Mouse (Mus musculus): ENCODE measurements around the gene Clps. TPM values are rescaled to one million over a fixed set of nuclear protein-coding genes. Genes with fewer than 3 reads are reported as not detected.

Gene Clps
- not detected in 2 replicates for polyA plus RNA-seq (2016; fragmentation: Nextera tagmentation; extraction: Ambion mirVana)

GRCm38 (mm10) chr17:28560598-28560997 lies at the start of gene Clps:
TSS of gene Clps (minus strand) at chr17:28560766.
- no peaks in the 10 kb centered on the region for H3K36me3 ChIP-seq (replicated peaks)
- WGBS = 94% methylated on average over 4 of the region's 4 CpGs
- no peak within 1 kb of the TSS for H3K27ac ChIP-seq
- no peak for ATAC-seq (ENCODE audit: low FRiP score)
- no peak within 1 kb of the TSS for H3K4me3 ChIP-seq (replicated peaks)
- no peaks in the 10 kb centered on the region for H3K27me3 ChIP-seq
- no peak within 1 kb of the TSS for H3K9ac ChIP-seq
- H3K9me3 ChIP-seq = no peaks in the 10 kb centered on the region
- peaks cover 15% of the 10 kb centered on the region for H3K4me1 ChIP-seq
- no peak within 1 kb of the TSS for H3K4me2 ChIP-seq

GRCm38 (mm10) chr17:28609543-28609942 lies 49.0 kb upstream of the Clps start:
- no peak for ATAC-seq (ENCODE audit: low FRiP score)
- Histone ChIP-seq H3K27me3 (no peaks in the 10 kb centered on the region), H3K27ac (no peak overlapping the region), H3K4me1 (no peaks in the 10 kb centered on the region), H3K9ac (no peak overlapping the region), H3K9me3 (no peaks in the 10 kb centered on the region), H3K4me3 (replicated peaks) (no peak overlapping the region), H3K36me3 (replicated peaks) (peaks cover 42% of the 10 kb centered on the region), H3K4me2 (no peak overlapping the region)
- WGBS = 88% methylated on average over 3 of the region's 3 CpGs

GRCm38 (mm10) chr17:28601557-28602250 lies 41.1 kb upstream of the Clps start:
- Histone ChIP-seq H3K36me3 (replicated peaks) (peaks cover 91% of the 10 kb centered on the region), H3K9ac (no peak overlapping the region), H3K4me1 (no peaks in the 10 kb centered on the region), H3K27me3 (no peaks in the 10 kb centered on the region), H3K27ac (no peak overlapping the region), H3K4me3 (replicated peaks) (no peak overlapping the region), H3K9me3 (no peaks in the 10 kb centered on the region), H3K4me2 (no peak overlapping the region)
- no peak for ATAC-seq (ENCODE audit: low FRiP score)
- WGBS = 80% methylated on average over 9 of the region's 9 CpGs

- 88% methylated on average over 5 of the region's 5 CpGs for WGBS
- H3K9me3 ChIP-seq = no peaks in the 10 kb centered on the region
- no peaks in the 10 kb centered on the region for H3K27me3 ChIP-seq
- peaks cover 91% of the 10 kb centered on the region for H3K36me3 ChIP-seq (replicated peaks)
- no peak overlapping the region for H3K4me2 ChIP-seq
- no peak overlapping the region for H3K27ac ChIP-seq
- H3K4me3 ChIP-seq (replicated peaks) = no peak overlapping the region
- H3K9ac ChIP-seq = no peak overlapping the region
- no peaks in the 10 kb centered on the region for H3K4me1 ChIP-seq
- no peak for ATAC-seq (ENCODE audit: low FRiP score)
Measured at GRCm38 (mm10) chr17:28600780-28601179, 40.2 kb upstream of the Clps start.

GRCm38 (mm10) chr17:28593965-28594364 lies 33.4 kb upstream of the Clps start:
- Histone ChIP-seq H3K9ac (no peak overlapping the region), H3K9me3 (no peaks in the 10 kb centered on the region), H3K4me2 (no peak overlapping the region), H3K4me3 (replicated peaks) (no peak overlapping the region), H3K27ac (no peak overlapping the region), H3K27me3 (no peaks in the 10 kb centered on the region), H3K36me3 (replicated peaks) (peaks cover 90% of the 10 kb centered on the region), H3K4me1 (no peaks in the 10 kb centered on the region)
- no peak for ATAC-seq (ENCODE audit: low FRiP score)
- WGBS = 83% methylated on average over 4 of the region's 4 CpGs

- H3K27ac ChIP-seq = no peak overlapping the region
- no peaks in the 10 kb centered on the region for H3K4me1 ChIP-seq
- H3K36me3 ChIP-seq (replicated peaks) = peaks cover 92% of the 10 kb centered on the region
- WGBS = 21% methylated on average over 4 of the region's 4 CpGs
- no peaks in the 10 kb centered on the region for H3K9me3 ChIP-seq
- no peak for ATAC-seq (ENCODE audit: low FRiP score)
- no peaks in the 10 kb centered on the region for H3K27me3 ChIP-seq
- no peak overlapping the region for H3K4me2 ChIP-seq
- H3K4me3 ChIP-seq (replicated peaks) = no peak overlapping the region
- H3K9ac ChIP-seq = no peak overlapping the region
Measured at GRCm38 (mm10) chr17:28592998-28593397, 32.4 kb upstream of the Clps start.

- no peak overlapping the region for H3K9ac ChIP-seq
- no peaks in the 10 kb centered on the region for H3K27me3 ChIP-seq
- H3K4me2 ChIP-seq = no peak overlapping the region
- H3K36me3 ChIP-seq (replicated peaks) = peaks cover 82% of the 10 kb centered on the region
- ATAC-seq (ENCODE audit: low FRiP score) = no peak
- H3K4me3 ChIP-seq (replicated peaks) = no peak overlapping the region
- no peak overlapping the region for H3K27ac ChIP-seq
- H3K4me1 ChIP-seq = no peaks in the 10 kb centered on the region
- H3K9me3 ChIP-seq = no peaks in the 10 kb centered on the region
- WGBS = 100% methylated on average over 5 of the region's 5 CpGs
Measured at GRCm38 (mm10) chr17:28591476-28591875, 30.9 kb upstream of the Clps start.

- no peak for ATAC-seq (ENCODE audit: low FRiP score)
- peaks cover 73% of the 10 kb centered on the region for H3K36me3 ChIP-seq (replicated peaks)
- no peak overlapping the region for H3K4me3 ChIP-seq (replicated peaks)
- no peaks in the 10 kb centered on the region for H3K4me1 ChIP-seq
- H3K9ac ChIP-seq = no peak overlapping the region
- H3K27me3 ChIP-seq = no peaks in the 10 kb centered on the region
- no peaks in the 10 kb centered on the region for H3K9me3 ChIP-seq
- WGBS = 89% methylated on average over 3 of the region's 3 CpGs
- no peak overlapping the region for H3K4me2 ChIP-seq
- H3K27ac ChIP-seq = no peak overlapping the region
Measured at GRCm38 (mm10) chr17:28590596-28590995, 30.0 kb upstream of the Clps start.

- WGBS = 79% methylated on average over 2 of the region's 2 CpGs
- ATAC-seq (ENCODE audit: low FRiP score) = no peak
- Histone ChIP-seq H3K4me3 (replicated peaks) (no peak overlapping the region), H3K4me2 (no peak overlapping the region), H3K36me3 (replicated peaks) (peaks cover 58% of the 10 kb centered on the region), H3K9me3 (no peaks in the 10 kb centered on the region), H3K4me1 (no peaks in the 10 kb centered on the region), H3K9ac (no peak overlapping the region), H3K27ac (no peak overlapping the region), H3K27me3 (no peaks in the 10 kb centered on the region)
Measured at GRCm38 (mm10) chr17:28588591-28588990, 28.0 kb upstream of the Clps start.

GRCm38 (mm10) chr17:28586509-28586908 lies 25.9 kb upstream of the Clps start:
- no peak overlapping the region for H3K4me3 ChIP-seq (replicated peaks)
- no peak overlapping the region for H3K4me2 ChIP-seq
- no peak overlapping the region for H3K27ac ChIP-seq
- no peaks in the 10 kb centered on the region for H3K4me1 ChIP-seq
- no peaks in the 10 kb centered on the region for H3K9me3 ChIP-seq
- no peaks in the 10 kb centered on the region for H3K27me3 ChIP-seq
- no peak overlapping the region for H3K9ac ChIP-seq
- WGBS = 89% methylated on average over 3 of the region's 3 CpGs
- no peak for ATAC-seq (ENCODE audit: low FRiP score)
- H3K36me3 ChIP-seq (replicated peaks) = peaks cover 38% of the 10 kb centered on the region

- Histone ChIP-seq H3K9ac (no peak overlapping the region), H3K4me3 (replicated peaks) (no peak overlapping the region), H3K27ac (no peak overlapping the region), H3K27me3 (peaks cover 5% of the 10 kb centered on the region), H3K4me1 (no peaks in the 10 kb centered on the region), H3K36me3 (replicated peaks) (no peaks in the 10 kb centered on the region), H3K4me2 (no peak overlapping the region), H3K9me3 (no peaks in the 10 kb centered on the region)
- no peak for ATAC-seq (ENCODE audit: low FRiP score)
- WGBS = 66% methylated on average over 2 of the region's 2 CpGs
Measured at GRCm38 (mm10) chr17:28581056-28581455, 20.5 kb upstream of the Clps start.

- 8% methylated on average over 9 of the region's 9 CpGs for WGBS
- Histone ChIP-seq H3K4me2 (no peak overlapping the region), H3K9me3 (no peaks in the 10 kb centered on the region), H3K4me3 (replicated peaks) (no peak overlapping the region), H3K27me3 (peaks cover 10% of the 10 kb centered on the region), H3K36me3 (replicated peaks) (no peaks in the 10 kb centered on the region), H3K9ac (no peak overlapping the region), H3K27ac (no peak overlapping the region), H3K4me1 (peaks cover 5% of the 10 kb centered on the region)
- ATAC-seq (ENCODE audit: low FRiP score) = no peak
Measured at GRCm38 (mm10) chr17:28580396-28580795, 19.8 kb upstream of the Clps start.
